Mouse (Mus musculus): ENCODE measurements around the gene Zbtb26.

Gene Zbtb26

DNA sequence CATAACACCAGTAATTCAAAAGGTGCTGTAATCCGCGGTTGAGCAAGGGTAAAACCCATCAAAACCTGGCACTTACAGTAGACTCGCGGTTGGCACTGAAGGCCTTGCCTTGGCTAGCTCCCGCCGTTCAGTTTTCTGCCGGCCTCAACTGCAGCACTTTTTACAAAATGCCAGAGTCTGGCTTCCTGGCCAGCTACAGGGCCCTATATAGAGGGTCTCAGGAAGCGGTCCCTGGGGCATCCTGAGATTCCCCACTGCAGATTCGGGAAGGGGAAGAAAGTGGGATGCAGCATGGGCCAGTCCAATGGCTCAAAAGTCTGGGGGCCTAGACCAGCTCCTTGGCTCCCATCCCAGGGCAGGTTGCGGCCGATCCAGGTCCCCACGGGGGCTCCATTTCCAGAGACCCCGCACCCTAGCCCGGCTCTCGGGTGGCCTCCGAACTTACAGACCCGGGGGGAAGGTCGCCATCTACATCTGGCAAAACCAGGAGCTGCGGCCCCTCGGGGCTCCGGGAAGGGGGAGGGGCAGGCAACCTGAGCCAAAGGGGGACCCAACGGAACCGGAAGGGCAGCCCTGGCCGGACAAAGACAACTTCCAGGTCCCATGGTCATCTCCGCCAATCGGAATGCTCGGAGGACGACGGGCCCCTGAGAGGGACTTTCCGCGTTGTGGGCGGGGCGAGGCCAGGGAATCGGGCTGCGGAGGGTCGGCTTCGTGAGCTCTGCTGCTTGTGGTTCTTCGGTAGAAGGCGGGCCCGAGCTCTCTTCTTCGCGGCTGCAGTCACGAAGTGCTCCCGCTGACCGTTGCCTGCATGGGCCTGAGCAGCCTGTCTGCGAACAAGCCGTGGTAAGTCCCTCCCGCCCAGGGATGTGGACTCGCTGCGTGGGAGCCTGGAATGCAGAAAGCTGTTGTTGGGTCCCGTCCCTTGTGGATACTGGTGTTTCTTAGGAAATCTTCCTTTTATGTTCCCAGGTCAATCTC is at the start of gene Zbtb26, which contains the start of the genes Zbtb6 and Rabgap1:
Zbtb26 (minus strand) TSS at position 525 of the 981 bp plus-strand sequence.
Zbtb6 (minus strand) TSS at position 561 of the 981 bp plus-strand sequence.
Rabgap1 (plus strand) TSS at position 669 of the 981 bp plus-strand sequence.
- peak; percentile 81 for DNase-seq (ENCODE audit: low spot score)

DNA sequence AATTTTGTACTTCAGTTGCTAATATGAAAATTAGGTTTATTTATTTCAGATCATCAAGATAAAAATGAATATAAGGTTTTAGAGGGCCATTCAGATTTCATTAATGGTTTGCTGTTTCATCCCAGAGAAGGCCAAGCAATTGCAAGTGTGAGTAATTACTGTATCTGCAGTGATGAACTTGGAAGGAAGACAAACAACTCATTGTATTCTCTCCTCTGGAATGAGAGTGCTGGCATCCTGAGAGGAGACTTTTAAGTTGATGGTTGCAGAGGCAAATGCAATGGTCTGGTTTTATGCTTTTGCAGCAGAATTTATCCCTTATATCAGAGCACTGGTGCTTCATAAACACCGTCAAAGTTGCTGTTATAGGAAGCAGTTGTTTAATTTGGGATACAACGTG is 46.0 kb upstream of the Zbtb26 start:
- no peak for DNase-seq (ENCODE audit: low spot score)

DNA sequence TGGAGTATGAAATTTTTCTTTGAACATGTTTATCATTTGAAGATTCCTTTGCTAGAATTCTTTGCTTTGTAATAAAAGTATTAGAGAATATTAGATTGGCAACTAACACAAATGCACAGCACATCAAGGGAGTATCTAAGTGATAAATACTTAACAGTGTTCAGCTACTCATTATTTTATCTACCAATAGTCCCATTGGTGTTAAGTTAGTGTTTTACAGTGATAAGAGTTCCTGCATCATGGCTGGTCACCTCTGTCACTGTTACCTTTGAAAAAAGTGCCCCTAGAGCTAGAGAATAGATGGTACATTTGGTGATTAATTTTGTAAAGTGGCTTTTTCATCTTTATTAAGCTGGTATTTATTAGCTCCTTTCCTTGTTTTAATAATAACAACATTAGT is 43.5 kb upstream of the Zbtb26 start:
- DNase-seq (ENCODE audit: low spot score) = no peak

DNA sequence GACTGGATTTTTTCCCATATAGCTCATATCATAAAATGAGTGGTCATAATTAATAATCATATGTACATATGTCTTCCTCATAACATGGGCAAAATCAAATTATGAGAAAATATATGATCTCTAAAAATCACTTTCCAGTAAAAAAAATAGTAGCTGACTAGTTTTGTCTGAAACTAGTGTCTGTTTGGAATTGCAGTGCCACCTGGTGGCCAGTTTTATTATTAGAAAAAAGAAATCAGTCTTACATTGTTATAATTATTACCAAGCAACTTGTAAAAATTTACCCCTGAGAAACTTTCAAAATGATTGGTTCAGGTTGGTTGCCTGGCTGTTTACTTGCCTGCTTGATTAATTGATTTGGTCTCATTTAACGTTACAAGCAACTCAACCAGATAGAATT is 42.4 kb upstream of the Zbtb26 start:
- no peak for DNase-seq (ENCODE audit: low spot score)

DNA sequence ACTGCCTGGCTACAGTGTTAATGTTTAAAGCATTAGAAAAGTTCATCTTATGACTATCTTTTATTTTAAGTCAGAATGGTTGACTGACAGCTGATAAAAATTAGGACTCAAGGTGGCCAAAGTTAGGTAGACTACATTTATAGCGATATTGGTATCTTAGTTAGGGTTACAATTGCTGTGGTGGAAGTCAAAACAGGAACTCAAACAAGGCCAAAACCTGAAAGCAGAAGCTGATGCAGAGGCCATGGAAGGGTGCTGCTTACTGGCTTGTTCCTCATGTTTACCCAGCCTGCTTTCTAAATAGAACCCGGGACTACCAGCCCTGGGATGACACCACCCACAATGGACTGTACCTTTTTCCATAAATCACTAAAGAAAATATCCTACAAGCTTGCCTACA is 41.2 kb upstream of the Zbtb26 start:
- no peak for DNase-seq (ENCODE audit: low spot score)

DNA sequence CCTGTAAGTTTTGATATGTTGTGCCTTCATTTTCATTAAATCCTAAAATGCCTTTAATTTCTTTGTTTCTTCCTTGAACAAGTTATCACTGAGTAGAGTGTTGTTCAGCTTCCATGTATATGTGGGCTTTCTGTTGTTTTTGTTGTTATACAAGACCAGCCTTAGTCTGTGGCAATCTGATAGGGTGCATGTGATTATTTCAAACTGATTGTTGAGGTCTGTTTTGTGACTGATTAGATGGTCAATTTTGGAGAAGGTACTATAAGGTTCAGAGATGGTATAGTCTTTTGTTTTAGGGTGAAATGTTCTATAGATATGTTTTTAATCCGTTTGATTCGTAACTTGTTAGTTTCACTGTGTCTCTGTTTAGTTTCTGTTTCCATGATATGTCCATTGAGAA is 37.1 kb upstream of the Zbtb26 start:
- DNase-seq (ENCODE audit: low spot score) = no peak

DNA sequence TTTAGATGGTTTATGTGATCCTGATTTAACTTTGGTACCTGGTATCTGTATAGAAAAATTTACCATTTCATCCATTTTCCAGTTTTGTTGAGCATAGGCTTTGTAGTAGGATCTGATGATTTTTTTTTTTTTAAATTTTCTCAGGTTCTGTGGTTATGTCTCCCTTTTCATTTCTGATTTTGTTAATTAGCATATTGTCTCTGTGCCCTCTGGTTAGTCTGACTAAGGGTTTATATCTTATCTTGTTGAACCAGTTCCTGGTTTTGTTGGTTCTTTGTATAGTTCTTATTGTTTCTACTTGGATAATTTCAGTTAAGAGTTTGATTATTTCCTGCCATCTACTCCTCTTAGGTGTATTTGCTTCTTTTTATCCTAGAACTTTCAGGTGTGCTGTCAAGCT is 36.6 kb upstream of the Zbtb26 start:
- DNase-seq (ENCODE audit: low spot score) = no peak

DNA sequence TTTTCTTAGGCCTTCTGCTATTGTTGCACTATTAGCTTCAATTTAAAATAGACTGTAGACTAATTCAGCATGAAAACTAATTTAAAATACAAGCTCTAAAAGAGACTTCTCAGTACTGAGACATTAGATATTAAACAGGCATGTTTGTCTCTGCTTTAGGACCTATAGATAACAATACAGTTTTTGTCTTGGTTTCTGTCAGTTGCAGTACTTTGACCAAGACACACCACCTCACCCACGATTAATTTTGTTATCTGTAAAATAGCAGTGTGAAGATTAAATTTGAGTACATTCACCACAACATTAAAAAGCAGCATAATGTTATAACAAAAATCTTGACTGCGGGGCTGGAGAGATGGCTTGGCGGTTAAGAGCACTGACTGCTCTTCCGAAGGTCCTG is 23.3 kb upstream of the Zbtb26 start:
- no peak for DNase-seq (ENCODE audit: low spot score)

DNA sequence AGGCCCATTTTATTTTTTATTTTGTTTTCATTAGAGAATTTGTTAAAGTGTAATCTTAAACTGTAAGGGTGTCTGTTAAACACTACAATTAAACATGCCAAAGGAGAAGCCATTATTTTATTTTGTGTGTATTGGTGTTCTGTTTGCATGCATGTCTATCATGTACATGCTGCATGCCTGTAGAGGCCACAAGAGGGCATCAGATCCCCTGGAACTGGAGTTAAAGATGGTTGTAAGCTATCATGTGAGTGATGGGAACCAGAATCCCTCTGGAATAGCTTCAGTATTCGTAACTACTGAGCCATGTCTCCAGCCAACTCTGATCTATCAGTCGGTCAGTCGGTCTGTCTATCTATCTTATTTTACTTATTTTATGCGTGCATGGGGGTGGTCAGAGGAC is 17.8 kb upstream of the Zbtb26 start:
- no peak for DNase-seq (ENCODE audit: low spot score)

DNA sequence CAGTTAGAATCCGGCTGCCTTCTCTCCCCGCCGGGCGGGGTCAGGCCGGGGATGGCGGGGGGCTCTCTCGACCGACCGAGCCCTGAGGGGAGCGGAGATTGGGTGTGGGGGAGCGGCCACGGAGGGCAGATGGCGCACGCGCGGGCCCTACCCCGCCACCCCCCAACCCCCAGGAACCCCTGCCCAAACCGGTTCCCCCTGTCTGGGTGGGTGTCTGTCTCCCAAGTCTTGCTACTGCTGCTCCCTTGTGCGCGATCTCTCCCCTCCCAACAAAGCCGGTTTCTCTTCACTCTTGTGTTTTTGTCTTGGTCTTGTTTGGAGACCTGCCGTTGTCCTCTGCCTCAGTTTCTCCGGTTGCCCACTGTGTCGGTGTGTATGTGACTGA is 9.4 kb upstream of the Zbtb26 start:
- DNase-seq (ENCODE audit: low spot score) = no peak

DNA sequence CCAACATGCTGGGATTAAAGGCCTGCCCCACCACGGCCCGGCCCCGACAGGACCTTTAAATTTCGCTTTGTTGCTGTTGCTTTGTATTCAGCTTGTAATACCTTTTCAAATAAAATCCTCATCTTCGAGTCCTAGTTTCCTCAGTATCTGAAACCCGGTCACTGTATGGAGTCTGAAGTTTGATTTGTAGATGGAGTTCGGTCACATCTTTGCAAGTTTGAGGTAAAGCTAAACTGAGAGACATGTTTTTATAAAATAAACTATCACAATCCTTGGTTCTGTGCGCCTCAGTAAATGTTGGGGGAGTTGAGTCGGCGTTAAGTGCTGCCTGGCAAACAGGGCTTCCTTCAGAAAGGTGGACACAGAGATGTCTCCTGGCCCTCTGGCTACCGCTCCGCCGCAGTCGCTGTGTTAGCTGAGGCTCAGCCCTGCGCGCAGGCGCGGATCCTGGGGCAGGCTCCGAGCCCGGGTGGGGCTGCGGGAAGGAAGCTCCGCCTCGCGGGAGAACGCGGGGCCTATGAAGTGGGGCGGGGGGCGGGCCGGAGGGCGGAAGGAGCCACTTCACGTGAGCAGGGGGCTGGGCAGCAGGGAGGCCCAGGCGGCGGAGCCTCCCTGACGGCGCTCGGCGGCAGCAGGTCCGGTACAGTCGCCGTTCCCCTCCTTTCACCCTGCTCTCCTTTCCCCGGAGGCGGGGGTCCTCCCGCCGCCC is 8.9 kb upstream of the Zbtb26 start:
- DNase-seq (ENCODE audit: low spot score) = peak; percentile 75

DNA sequence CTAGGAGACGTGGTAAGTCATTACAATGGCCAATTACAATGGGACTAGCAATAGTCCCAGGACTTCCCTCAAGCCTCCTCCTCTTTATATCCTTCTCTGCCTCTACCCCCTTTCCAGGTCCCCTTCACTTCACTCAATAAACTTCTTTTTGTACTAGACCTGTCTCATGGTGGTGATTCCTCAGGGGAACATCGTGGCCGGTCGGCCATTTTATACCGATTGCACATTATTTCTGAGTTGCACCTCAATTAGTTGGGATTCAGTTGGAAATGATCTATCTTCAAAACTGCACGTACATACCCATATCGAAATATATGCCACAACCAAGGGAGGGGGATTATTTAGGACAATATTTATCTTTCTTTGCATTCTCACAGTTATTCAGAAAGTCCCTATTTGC is 11.3 kb downstream of the Zbtb26 start:
- no peak for DNase-seq (ENCODE audit: low spot score)

DNA sequence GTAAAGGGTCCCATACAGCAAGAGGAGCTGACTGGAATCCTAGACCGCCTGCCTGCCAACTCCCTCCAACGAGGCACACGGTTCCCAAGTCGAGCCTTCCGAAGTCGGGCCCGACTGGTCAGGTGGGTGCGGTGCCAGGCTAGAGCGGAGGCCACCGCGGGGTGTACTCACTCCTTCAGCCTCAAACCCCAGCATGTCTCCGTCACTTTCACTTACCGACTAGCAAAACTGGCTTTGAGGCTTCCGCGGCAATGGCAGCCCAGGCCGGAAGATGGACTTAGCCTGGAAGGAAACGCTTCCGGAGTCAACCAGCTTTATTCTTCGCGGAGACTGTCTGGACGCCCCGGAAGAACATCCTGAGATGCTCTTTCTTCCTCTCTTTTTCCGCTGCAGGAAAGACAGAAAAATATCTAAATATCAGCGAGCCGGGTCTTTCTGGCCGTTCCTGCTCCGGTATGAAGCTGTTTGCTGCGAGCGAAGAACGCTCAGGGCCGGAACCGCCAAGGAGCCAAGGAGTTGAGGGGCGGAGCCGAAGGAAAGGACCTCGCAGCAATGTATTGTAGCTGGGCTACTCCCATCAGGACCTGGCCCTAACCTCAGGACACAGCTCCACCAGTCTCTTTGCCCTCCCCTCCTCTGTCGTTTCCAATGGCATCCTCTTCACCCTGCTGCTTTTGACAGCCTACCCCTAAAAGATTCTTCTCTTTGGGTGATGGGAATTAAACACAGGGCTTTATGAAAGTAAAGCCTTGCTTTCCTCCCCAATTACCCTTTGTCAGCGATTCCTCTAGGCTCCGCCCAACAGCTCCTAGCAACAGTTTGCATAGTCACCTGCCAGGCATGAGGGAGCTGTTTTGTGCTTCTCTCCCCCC is 12.1 kb downstream of the Zbtb26 start:
- DNase-seq (ENCODE audit: low spot score) = peak; percentile 44

DNA sequence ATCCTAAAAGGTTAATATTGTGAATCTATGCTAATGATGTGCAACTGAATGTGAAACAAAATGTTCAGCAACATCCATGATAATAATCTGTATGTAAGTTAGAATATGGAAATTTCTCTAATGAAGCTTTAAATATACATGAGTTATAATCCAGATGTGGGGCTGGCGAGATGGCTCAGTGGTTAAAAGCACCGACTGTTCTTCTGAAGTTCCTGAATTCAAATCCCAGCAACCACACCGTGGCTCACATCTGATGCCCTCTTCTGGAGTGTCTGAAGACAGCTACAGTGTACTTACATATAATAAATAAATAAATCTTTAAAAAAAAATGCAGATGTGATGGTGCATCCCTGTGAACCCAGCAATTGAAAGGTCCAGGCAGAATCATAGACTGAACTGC is 19.3 kb downstream of the Zbtb26 start:
- DNase-seq (ENCODE audit: low spot score) = no peak

DNA sequence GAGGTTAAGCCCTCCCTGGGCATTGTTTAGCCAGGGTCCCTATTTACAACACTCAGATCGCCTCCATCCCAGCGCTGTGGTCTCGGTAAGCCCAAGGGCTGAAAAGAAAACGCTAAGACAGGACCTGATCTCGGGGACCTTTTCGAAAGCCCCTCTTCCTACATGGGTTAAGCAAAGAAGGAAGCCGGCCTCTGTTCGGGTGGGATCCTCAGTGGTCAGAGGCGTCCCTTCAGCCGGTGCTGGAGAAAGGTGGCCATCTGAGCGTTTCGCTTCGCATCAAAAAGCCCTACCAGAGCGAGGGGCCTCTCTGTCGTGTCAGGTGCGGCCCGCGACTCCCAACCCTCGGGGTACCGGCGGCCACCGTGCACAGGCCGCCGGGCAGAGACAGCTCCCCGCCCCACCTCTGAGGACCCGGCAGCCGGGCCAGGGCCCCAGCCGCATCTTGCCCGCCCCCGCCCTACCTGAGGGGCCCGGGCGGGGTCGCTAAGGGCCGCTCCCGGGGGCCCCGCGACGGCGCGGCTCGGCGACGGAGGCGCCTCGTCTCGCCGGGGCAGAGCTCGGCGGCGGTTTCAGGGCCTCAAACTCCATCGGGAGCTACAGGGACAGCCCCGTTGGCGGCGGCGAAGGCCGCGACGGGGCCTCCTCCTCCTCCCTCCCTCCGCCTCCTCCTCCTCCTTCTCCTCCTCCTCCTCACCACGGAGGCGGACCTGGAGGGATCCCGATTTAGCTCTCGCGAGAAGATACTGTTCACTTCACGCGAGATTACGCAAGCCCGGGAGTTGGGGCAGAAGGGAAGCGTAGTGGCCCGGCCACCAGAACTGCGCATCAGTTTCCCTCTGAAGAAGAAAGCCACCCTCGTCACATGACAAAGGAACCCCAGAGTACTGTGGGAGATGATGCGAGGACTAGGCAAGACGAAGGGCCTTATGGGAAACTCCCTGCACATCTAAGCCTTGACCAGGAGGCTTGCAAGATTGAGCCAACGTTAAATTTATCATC is 20.3 kb downstream of the Zbtb26 start, which contains the start of gene Rc3h2:
Rc3h2 (minus strand) TSS at position 598 of the 999 bp plus-strand sequence.
- peak; percentile 85 for DNase-seq (ENCODE audit: low spot score)

DNA sequence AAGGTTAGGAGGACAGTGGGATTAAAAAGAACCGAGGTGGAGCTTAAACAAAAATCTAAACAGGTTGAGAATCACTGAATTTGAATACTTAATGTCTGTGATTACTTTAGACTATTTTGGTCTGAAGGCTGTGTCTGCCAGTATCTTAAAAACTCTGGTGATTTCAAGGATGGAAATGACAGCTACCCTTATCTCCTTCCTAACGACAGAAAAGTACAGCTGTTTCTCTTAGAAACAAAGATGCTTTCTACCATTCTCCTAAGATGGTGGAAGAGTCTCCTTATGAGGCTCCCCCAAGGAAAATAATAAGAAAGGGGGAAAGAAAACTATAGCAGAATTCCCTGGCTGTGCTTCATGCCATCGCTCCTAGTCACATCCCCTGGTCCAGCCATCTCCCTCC is 21.0 kb downstream of the Zbtb26 start:
- no peak for DNase-seq (ENCODE audit: low spot score)

DNA sequence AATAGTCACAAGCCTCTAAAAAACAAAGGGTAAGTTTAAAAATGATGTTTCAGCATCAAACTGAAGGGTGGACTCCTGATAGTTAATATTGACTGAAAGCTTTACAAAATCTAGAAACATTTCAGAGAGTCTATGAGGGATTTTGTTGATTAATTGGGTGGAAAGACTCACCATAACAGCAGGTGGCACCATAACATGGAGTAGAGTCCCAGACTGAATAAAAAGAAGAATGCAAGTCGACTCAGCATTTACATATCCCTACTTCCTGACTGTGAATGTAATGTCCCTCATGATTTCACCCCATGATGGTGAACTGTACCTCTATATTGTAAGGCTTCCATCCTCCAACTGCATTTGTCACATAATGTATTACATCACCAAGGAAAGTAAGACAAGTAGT is 47.4 kb downstream of the Zbtb26 start:
- no peak for DNase-seq (ENCODE audit: low spot score)

DNA sequence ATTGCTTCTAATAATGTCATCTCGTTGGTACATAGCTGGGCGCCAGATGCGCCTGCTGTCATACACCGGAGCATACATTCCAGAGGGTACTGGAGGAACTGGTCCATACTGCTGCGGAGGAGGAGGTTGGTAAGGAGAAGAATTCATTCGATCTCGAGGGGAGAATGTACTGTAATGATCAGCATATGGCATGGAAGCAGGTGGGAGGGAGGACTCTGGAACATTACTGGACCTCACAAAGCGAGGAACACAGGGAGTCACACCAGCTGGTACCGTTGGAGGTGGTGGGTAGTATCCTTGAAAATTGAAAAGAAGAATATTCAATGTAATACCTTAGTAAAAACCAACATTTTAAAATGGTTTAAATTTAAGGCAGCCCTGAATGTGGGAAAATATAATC is 60.0 kb downstream of the Zbtb26 start:
- DNase-seq (ENCODE audit: low spot score) = no peak
